Mouse (Mus musculus) spleen, adult 2 months (tissue): ENCODE data around the gene Rimbp3. TPM values are rescaled to one million over a fixed set of nuclear protein-coding genes. Genes with fewer than 3 reads are reported as not detected.
A peak's percentile ranks its signal among the peaks of the same experiment; 100 is the strongest.
"Not testable (repeated sequence)": the region's sequence is repeated elsewhere in the genome, so short reads cannot be mapped to it uniquely, and the experiment has no call there.

Source experiments
- DNase-seq, 2 experiments: peaks; one replicate each; pipeline versions ENCODE4 v3.0.0 to v3.0.0-alpha.2; 2012 to 2021; ENCODE audit warnings: low spot score in 2 of 2, low read depth in 1 of 2
- H3K27ac ChIP-seq: fragments of 200-500 bp; 2 replicates; pipeline ENCODE4 v1.5.1; 2012; ENCODE audit warnings: low read length, inconsistent platforms; ENCODE audit not compliant: insufficient read depth
- H3K27me3 ChIP-seq: fragments of 200-500 bp; 2 replicates; pipeline ENCODE4 v1.6.1; 2012; ENCODE audit warnings: mild to moderate bottlenecking, moderate library complexity, low read length, inconsistent platforms; ENCODE audit not compliant: control insufficient read depth, insufficient read depth
- H3K36me3 ChIP-seq: fragments of 200-500 bp; 2 replicates; pipeline ENCODE4 v1.6.1; 2012; ENCODE audit warnings: mild to moderate bottlenecking, low read length, inconsistent platforms; ENCODE audit not compliant: control insufficient read depth, insufficient read depth
- H3K4me1 ChIP-seq: fragments of 200-500 bp; 2 replicates; pipeline ENCODE4 v1.6.1; 2011; ENCODE audit warnings: inconsistent platforms; ENCODE audit not compliant: control insufficient read depth, insufficient read depth, insufficient read length
- H3K4me3 ChIP-seq: fragments of 200-500 bp; 2 replicates; pipeline ENCODE4 v1.5.1; 2011; ENCODE audit warnings: mild to moderate bottlenecking, inconsistent platforms; ENCODE audit not compliant: insufficient read depth, insufficient read length; ENCODE audit errors: extremely low read depth
- CTCF ChIP-seq: fragments of 200-500 bp; IDR thresholded peaks from 2 replicates; pipeline ENCODE4 v1.5.1; 2011; ENCODE audit warnings: mild to moderate bottlenecking, inconsistent platforms; ENCODE audit not compliant: insufficient read depth, insufficient read length, insufficient replicate concordance; ENCODE audit errors: extremely low read depth
- POLR2A ChIP-seq: fragments of 200-500 bp; IDR thresholded peaks from 2 replicates; pipeline ENCODE4 v1.6.1; 2011; ENCODE audit warnings: low read depth, low read length, inconsistent platforms
- WGBS: fragments of 180-500 bp; shearing (Covaris S2); methylation state at CpG from one replicate; pipeline ENCODE4 v1.1.7; 2018; 5-methylcytosine and 5-hydroxymethylcytosine counted together
- polyA plus RNA-seq: library from polyadenylated mRNA; depleted of rRNA; stranded (reverse); fragments of >200 nt; gene quantifications from 2 replicates; pipeline ENCODE4 v1.2.3, GENCODE M21; 2012

Rimbp3 gene
- polyA plus RNA-seq, 1 experiment = 0.07 TPM

GRCm38 (mm10) chr16:17220127-17220733 is 11.8 kb downstream of the Rimbp3 start:
- Histone ChIP-seq H3K36me3 (no peaks in the 10 kb centered on the region), H3K27me3 (no peaks in the 10 kb centered on the region), H3K4me1 (no peaks in the 10 kb centered on the region), H3K27ac (no peak overlapping the region), H3K4me3 (no peak overlapping the region)
- TF ChIP-seq POLR2A (no peak), CTCF (no peak)
- DNase-seq = no peak
- 72% methylated on average over 7 of the region's 7 CpGs for WGBS

- no peak overlapping the region for H3K27ac ChIP-seq
- no peak for TF ChIP-seq POLR2A
- TF ChIP-seq CTCF = no peak
- peak; percentile 55 to 92 for DNase-seq
- H3K27me3 ChIP-seq = no peaks in the 10 kb centered on the region
- H3K36me3 ChIP-seq = no peaks in the 10 kb centered on the region
- no peak overlapping the region for H3K4me3 ChIP-seq
- no peaks in the 10 kb centered on the region for H3K4me1 ChIP-seq
- WGBS = 40% methylated on average over 25 of the region's 25 CpGs
Observed at GRCm38 (mm10) chr16:17222197-17222596, 13.8 kb downstream of the Rimbp3 start.

GRCm38 (mm10) chr16:17225584-17225983 is 17.2 kb downstream of the Rimbp3 start:
- Histone ChIP-seq H3K4me1 (no peaks in the 10 kb centered on the region), H3K27ac (no peak overlapping the region), H3K36me3 (no peaks in the 10 kb centered on the region), H3K27me3 (no peaks in the 10 kb centered on the region), H3K4me3 (no peak overlapping the region; the same call in 1 of the 2 replicates)
- DNase-seq = no peak
- TF ChIP-seq CTCF = no peak
- TF ChIP-seq POLR2A = no peak
- WGBS = 89% methylated on average over 5 of the region's 5 CpGs

DNA sequence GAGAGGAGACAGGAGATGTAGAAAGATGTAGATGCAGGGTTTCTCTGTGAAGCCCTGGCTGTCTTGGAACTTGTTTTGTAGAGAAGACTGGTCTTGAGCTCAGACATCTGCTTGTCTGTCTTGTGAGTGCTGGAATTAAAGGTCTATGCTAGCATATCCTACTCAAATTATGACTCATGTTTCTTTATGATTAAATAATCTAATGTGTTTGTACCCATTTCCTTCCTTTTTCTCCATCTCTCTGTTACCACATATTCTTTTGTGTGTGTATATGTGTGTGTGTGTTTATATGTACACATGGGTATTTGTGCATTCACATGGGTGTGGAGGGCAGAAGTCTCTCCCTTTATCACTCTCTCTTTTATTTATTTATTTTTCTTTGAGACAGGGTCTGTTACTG is 18.1 kb downstream of the Rimbp3 start:
- TF ChIP-seq CTCF (no peak), POLR2A (no peak)
- no peaks in the 10 kb centered on the region for H3K4me1 ChIP-seq

GRCm38 (mm10) chr16:17231523-17231922 is 23.1 kb downstream of the Rimbp3 start:
- 83% methylated on average over 2 of the region's 2 CpGs for WGBS
- not testable (repeated sequence) for H3K27me3 ChIP-seq, DNase-seq, H3K4me3 ChIP-seq, H3K36me3 ChIP-seq, H3K4me1 ChIP-seq, H3K27ac ChIP-seq

More for the DNA sequence above, 18.1 kb downstream of the Rimbp3 start:
- Histone ChIP-seq H3K4me3 (no peak overlapping the region), H3K27ac (no peak overlapping the region), H3K27me3 (no peaks in the 10 kb centered on the region), H3K36me3 (no peaks in the 10 kb centered on the region)
- DNase-seq = no peak

DNA sequence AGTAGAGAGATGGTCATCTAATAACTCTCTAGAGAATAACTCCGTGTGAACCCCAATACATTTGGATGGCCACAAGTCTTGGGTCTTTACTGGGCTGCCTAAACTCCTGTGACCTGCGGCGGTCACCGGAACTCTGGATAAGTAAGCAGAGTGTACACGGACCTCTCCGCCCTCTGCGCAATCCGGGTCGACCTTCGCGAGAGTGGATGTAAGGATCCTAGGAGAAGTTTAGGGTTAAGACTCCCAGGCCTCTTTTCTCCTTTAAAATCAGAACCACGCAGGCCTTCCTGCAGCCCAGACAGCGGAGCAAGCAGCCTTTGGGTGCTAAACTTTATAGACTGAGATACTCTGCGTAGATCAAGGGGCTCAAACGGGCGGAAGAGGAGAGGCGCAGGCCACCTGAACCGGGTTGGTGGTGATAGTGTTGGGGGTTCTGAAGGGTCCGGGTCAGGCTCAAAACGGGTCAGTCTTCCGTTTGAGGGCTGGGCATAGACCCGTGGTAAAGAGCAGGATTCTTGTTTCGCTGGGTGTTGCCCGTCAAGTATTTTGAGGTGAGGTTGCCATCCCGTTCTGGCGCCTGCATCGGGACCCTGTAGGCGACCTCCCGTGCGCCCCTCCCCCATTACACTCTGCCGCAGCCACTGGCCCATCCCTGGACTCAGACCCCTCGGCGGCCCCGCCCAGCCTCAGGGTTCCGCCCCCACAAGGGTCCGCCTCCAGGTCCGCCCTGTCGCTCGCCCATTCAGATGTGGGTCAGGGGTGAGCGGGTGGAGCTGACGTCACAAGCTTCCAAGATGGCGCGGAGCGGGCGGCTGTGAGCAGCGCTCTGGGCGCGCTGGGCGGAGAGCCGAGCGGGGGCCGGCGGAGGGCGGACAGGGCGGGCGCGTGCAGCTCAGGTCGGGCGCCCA is 24.6 kb downstream of the Rimbp3 start, which contains the start of gene Hic2:
Hic2 (plus strand) TSS at position 779 of the 908 bp plus-strand sequence.
- peak within 1 kb of the TSS; percentile 87 for H3K4me3 ChIP-seq
- DNase-seq = peak; percentile 70 to 89
- WGBS = 11% methylated on average over 47 of the region's 59 CpGs
- no peaks in the 10 kb centered on the region; the same call in 1 of the 2 replicates for H3K4me1 ChIP-seq
- TF ChIP-seq POLR2A = no peak; the same call in 1 of the 2 replicates
- no peak for TF ChIP-seq CTCF
- no peak within 1 kb of the TSS; the same call in 1 of the 2 replicates for H3K27ac ChIP-seq
- H3K36me3 ChIP-seq = no peaks in the 10 kb centered on the region
- no peaks in the 10 kb centered on the region for H3K27me3 ChIP-seq
